Mouse (Mus musculus) spleen, postnatal 10 days (tissue): ENCODE results near the gene Mmp7.
A peak's percentile ranks its signal among the peaks of the same experiment; 100 is the strongest.

Experiments used
- DNase-seq, 2 experiments: peaks; one replicate each; pipeline ENCODE4 v3.0.0; 2021 to 2022; ENCODE audit warnings: low spot score in 2 of 2

Mmp7 gene

DNA sequence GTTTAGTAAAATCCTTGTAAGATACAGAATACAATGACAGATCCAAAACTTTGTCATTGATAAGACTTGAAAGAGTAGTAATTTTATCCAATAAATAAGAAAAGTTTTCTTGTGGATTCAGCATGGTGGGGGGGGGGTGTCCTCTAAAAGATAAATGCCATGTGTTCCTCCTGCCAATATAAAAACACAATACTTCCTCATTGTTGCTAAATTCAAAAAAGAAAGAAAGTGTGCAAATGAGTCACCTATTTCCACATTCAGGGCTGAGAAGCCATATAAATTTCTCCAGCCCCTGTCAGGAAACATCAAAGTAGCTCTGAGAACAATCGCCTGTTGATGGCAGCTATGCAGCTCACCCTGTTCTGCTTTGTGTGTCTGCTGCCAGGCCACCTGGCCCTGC is at the start of gene Mmp7:
Gene Mmp7, plus strand, starts transcription at position 301 of the 400 bp plus-strand sequence.
- no peak for DNase-seq

DNA sequence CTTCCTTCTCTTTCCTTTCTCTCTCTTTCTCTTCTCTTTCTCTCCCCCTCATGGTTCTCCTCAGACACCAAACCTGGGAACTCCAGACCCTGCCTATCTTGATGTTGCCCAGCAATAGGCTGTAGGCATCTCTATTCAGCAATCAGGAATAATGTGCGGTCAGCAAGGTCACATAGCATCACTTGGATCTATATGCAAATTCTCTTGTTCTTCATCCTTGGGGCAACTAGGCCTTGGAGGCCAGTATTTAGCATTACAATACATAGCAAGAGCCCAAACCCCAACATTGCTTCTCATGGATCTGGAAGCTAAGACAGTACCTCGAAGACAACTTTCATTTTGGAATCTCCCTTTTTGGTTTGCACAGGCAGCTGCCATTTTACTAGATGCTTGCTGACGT is 44.0 kb upstream of the Mmp7 start:
- no peak for DNase-seq

DNA sequence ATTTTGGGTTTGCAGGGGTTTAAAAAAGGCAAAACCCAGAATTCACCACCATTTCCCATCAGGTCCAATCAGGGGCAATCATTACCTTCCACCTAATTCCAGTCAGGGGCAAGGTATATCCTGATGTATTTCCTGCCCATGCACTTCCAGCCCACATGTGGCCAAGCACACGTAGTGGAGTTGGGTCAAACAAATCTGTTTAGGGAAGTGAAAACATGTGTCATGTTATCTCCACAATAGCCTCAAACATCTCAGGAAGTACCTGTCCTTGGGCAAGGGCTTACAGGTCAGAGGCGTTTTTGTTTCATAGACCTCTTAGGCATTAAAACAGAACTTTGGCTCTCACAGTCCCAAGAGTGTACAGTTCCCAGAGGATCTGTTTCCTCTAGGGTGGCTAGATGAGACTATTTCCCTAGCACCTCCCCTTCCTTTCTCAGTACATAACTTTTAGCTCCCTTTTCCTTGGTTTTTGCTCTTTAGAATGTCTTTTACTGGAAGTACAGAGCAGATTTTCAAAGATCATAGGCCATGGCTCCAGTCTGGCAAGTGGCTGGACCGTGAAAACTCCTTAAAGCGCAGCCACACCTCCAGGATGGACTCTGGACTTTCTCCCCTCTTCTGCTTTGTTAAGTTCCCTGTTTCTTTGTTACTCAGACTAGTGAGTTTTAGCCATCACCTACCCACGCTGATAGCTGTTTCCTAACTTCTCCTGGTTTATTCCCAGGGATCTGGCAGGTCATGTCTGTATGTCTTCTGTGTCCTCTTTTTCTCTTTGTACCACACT is 41.3 kb upstream of the Mmp7 start:
- no peak for DNase-seq

DNA sequence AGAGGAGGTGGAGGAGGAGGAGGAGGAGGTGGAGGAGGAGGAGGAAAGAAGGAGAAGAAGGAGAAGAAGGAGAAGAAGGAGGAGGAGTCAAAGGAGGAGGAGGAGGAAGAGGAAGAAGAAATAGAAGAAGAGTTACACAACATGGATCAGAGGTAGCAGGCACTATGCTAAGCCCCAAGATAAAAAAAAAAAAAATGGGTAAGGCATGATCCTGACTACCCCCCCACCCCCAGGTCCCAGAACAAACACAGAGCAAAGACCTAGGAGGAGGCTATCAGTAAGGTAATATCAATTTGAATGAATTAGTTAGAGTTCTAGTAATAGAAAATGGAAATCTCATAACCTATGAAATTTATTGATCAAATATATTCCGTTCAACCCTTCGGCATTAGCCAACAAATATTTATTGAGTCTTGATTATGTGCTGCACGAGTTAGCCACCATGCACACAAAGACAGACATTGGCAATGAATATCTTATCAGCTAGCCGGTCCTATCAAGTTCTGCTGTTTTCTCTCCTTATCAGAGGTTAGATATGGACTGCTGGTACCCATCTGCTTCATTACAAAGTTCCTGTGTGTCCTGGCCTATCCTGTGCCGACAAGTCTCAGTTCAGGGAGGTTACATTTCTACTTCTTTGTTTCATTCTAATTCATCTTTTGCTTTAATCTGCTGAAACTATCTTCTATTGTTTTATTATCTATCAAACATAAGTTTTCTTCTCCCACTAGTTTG is 39.4 kb upstream of the Mmp7 start:
- no peak for DNase-seq

DNA sequence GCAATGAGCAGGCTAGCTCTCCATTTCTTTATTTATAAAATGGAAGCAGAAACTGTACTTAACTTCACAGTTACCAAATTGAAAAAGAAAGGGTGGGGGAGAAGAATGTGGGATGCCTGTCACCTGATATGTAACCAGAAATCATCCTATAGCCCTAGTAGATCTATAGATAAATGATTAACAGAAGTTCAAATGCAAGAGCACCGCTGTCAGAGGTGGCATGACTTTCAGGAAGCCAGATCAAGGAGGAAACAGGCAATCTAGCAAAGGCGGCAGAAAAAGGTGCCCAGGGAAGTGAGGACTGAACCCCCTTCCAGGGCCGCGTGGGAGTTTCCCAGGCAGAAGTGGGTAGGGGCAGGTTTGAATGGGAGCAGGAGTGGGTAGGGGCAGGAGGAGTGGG is 33.9 kb upstream of the Mmp7 start:
- no peak for DNase-seq

DNA sequence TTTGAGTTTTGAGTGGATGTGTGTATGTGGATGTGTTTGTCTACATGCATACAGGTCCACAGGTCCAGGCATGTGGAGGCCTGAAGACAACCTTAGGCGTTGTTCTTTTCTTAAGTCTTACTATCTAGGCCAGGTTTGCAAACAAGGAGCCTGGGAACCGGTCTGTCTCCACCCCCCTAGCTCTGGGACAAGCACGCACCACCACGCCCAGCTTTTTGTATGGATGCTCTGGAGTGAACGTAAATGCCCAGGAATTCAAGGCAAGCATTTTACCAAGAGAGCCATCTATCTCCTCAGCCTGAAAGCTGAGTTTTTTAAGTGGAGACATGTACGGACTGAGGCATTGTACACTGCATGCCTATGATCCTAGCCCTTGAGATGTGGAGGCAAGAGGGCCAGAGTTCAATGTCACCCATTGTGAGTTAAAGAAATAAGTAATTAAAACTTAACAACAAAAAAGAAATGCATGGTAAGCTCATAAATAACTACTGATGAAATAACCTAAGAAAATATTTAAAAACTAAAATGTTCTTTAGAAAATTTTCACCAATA is 32.3 kb upstream of the Mmp7 start:
- no peak for DNase-seq

DNA sequence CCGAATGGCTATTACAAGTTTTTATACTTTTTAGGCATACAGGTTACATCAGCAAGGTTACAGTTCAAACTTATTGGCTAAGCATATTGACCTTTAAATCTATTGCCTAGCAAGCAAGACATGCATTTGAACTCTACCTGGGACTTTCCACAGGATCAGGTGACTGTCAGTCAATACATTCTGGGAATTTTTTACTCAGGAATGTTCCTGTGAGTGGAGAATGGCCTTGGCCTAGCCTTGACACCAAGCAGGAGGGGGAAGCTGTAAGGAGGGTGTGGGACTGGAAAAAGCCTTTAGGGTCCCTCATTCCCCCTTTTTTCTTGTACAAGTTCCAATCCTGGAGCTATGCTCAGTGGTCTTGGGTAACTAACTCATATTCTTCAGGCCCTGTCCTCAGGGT is 30.5 kb upstream of the Mmp7 start:
- DNase-seq: no peak

DNA sequence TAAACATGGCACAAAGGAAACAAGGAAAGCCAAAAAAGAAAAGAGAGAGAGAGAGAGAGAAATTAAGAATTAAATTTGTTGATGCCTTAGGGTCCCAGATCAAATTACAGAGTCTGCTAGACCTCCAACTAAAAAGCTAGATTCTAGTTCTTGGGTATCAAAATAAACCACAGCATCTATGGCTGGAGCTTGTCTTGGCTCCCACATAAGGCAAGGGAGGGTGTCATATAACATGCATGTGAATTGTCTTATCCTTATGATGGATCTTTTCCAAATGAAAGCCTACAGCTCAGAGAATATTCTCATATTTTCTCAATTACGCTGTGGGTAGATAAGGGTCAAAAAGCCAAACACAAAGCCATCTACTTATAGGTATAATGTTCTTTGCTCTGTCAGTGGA is 22.2 kb upstream of the Mmp7 start:
- DNase-seq: no peak

DNA sequence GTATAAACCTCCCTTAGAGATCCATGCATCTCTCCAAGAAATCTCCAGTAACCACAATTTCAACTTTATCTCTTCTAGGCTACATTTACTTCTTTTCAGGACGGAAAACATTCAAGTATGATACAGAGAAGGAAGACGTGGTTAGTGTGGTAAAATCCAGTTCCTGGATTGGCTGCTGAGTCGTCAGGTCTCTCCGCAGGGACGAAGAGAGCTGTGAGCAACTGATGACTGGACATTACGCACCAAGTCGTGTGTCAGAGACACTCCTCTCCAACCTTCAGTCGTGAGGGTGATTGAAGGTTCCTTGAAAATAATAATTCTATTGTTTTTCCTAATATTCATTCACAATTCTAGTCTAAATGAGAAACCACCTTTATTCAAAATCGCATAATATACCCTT is 18.9 kb upstream of the Mmp7 start:
- no peak for DNase-seq

DNA sequence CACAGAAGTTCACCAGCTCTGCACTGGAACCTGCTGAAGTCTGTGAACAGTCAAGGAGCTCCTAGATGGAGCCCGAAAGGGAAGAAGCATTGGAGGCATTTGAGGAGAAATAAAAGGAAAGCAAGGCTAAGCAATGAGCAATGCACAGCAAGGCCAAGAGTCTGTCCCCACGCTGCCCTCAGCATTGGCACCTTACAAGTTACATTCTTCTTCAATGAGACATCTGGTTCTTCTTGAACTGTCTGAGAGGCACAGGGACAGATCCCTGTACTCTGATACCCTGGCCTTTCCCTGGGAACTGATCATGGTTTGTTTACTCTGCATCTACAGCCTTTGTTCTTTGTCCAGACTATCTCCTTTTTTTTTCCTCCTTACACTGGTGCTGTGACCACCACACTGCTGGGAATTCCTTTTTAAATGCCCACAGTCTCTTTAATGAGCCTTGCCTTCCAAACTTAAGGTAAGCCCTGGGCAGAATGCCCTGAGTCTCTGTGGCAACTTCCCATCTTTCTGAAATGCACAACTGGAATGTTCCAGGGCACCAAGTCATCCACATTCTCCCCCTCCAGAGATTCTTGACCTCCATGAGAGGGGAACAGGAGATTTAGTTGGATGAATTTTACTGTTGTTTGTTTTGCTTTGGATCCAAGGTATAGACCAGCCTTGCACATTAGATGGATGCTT is 13.6 kb upstream of the Mmp7 start:
- DNase-seq: no peak

DNA sequence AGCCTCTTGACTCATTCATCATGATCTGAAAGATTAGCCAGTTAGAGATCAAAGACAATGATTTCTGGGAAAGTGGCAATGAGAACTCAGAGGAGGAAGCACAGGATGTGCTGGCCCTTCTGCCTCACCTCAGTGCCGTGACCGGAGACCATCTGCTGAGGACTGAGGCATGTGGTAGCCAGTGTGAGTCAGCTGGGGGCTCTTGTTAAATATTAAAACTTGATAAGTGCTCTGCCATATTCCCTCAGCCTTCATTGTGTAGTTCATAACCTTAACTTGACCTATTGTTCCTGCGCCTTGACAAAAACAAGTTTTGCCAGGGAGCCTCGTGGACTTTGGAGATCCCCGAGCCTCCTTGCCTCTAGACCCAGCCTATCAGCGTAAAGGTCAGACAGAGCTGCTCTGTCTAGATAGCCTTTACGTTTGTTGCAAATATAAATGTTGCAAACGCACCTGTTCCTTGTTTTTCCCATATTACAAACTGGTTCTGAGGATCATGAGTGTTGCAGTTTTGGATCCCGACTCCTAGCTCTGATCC is 9.7 kb upstream of the Mmp7 start:
- no peak for DNase-seq

DNA sequence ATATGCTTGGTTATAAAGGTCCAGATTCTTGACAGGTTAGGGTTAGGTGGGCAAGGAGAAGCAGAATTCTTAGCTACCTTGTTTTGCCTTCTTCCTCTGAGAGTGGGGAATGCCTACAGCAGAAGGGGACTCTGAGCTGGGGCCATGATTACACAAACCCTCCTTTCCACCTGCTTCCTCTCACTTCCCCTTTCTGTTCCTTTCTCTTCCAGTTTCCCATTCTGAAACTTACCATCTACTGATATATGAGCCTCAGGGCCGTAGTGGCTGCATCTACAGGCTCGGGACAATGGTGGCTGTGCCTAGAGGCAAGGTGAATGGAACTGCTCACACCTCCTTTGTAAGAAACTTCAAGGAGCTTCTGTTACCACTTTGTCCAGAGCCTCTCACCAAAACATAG is 5.9 kb upstream of the Mmp7 start:
- DNase-seq: no peak

DNA sequence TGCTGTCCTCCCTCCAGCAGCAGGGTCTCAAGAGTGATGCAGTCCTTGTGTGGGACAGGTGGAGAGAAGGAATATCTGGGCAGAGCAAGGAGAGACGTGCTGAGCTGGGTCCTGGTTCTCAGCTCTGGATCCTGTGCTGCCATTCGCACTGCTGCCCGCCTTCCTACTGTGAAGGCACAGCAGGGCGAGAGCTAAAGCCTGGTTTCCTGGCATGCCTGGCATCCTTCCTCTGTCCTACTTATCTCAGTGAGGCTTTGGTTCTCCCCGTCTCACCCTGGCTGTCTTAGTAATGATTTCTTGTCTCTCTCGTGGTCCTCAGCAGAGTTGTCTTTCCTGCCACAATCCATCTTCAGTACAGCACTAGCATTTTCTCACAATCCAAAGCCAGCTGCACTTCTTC is 2.1 kb upstream of the Mmp7 start:
- no peak for DNase-seq

DNA sequence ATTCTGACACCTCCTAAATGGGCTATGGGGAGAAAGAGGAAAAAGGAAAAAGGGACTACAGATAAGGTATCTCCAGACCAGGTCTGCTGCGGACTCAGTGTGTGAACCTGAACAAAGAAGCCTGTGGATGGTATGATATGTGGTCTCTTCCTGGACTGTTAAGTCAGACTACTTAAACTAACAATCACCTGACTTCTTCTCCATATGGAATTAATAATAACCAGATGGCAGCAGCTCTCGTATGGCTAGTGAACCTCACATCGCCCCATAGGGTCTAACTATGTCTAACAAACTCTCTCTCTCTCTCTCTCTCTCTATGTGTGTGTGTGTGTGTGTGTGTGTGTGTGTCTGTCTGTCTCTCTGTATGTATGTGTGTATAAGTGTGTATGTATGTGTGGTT is 2.1 kb downstream of the Mmp7 start:
- DNase-seq: no peak

DNA sequence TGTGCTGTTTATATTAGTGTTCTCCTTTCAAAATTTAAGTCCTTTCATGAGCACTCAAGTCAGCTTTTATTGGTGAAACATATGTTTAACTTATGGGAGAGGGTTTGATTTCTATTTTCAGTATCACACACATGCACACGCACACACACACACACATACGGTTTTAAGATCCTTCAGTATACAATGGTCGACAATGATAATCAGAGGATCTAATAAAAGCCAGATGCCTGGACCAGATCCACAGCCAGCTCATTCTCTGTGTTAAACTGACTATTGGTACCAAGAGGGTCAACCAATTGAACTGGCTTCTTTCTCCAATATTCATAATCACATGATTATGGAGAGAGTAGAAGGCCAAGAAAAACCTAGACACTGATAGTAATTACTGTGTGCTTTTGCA is 3.8 kb downstream of the Mmp7 start:
- DNase-seq: no peak

DNA sequence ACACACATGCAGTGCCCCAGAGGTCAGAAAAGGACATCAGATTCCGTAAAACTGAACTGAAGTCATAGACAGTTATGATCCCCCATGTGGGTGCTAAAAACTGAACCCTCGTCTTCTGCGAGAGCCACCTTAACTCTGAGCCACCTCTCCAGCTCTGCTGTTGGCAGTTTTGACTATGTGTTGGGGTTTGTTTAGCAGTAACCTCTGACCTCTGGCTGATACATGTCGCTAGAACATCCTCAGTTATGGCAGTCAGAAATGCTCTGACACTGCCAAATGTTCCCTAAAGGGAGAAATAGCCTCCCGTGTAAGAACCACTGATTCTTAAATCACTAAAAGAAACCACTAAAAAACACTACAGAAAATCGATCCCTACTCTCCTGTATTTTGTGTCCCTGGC is 16.8 kb downstream of the Mmp7 start:
- no peak for DNase-seq

DNA sequence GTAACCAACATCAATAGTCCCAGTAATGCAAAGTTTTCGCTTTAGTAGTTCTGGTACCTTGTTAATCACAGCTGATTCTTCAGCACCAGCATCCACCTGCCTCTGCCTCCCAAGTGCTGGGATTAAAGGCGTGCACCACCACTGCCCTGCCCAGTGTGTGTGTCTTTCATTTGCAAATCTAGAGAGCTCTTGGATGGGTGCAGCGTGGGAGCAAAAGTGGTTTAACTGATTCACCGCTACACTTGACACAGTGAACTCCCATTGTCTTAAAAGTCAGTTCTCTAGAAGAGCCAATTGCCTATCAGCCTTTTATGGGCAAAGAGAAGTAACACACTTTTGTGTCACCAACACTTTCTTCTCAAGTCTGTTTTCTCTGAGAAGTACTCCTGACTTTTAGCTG is 19.3 kb downstream of the Mmp7 start:
- DNase-seq: no peak

DNA sequence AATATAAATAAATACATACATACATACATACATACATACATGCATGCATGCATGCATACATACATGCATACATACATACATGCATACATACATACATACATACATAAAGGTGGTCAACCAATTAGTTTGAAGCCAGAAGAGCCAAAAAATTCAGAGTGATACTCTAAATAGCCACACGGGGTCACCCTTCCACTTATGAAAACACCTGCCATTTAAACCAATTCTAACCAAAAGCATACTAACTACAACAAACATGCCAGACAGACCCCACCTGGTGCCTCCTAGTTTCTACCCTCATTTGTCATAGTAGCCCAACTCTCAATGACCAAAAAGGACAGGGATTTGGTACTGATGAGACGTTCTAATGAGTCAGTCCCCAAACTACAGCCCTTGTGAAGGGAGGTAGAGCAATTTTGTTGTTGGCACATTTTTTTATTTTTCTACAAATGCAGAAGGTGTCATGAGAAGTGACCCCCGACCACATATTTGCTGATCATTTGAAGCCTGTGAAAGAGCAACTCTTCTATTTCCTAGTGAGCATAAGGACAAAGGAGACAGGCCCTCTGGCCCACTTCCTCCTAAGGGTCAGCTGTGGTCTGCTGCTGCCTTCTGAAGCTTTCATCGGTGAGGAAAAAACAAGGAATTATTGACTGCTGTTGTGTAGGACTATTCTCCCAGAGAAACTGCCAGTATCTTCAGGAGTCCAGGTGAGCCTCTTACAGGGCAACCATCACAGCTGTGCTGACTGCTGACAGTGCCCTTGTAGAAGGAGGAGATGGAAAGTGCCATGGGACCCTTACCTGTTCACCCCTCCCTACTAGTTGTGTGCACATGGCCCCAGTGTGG is 22.4 kb downstream of the Mmp7 start:
- DNase-seq: peak in 1 of 2 experiments; percentile 51

DNA sequence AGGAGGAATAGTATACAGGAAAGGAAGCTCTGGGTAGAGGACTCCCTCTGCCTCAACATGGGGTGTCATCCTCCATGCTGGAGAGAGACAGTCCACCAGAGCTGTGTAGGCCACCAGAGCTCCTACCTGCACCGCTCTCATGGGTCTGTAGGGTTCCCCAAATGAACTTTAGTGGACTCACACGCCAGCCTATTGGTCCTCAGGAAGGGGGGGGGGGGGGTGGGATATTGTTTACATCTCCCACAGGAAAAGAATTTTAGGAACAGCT is 23.0 kb downstream of the Mmp7 start:
- no peak for DNase-seq

DNA sequence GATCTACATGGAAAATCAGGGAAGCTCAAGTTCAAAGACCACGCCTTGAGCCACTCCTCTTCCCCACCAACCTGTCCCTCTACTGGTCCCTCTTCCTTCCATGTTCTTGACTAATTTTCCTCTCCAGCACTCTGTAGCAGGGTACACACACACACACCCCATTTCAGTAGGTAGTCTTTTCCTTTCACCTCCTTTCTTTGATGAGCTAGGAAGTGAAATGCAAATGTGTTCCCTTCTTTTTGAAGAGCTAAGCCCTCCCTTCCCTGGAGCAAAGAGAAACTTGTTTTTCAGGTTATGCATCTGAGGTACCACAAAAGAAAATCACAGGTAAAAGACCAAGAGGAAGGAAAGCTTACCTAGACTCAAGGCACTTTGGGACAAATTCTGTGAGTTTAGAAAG is 29.7 kb downstream of the Mmp7 start:
- DNase-seq: no peak

DNA sequence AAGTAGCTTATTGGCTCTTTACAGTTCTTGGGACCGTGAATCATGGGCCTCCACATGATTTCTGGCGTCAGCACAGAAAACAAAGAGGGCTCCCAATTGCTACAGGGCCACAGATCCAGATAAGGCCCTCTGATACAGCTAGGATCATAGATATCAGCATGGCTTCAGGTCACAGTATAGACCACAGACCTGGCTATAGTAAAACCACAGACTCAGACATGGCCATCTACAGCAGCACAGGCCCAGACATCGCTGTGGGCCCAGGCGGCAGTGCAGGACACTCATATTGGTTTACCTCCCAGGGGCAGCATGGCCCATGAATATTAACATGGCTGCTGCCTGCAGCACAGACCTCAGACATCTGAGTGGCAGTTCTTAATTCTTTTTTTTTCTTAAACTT is 37.1 kb downstream of the Mmp7 start:
- DNase-seq: no peak

DNA sequence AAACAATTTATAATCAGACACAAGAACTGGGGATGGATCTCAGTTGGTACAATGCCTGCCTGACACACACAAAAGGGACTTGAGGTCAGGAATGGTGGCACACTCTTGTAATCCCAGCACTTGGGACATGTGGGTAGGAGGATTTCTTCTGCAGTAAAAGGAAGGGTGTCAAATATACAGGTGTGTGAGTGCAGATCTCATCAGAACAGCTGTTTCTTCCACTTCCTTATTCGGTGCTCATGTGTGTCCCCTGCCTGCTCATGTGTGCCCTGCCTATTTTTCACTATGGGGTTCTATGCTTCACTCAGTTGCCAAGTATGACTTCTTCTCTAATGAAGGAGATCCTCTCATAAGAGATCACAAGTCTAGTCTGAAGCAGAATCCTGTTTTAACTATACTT is 50.8 kb downstream of the Mmp7 start:
- peak in 1 of 2 experiments; percentile 39 for DNase-seq
